Mouse (Mus musculus) liver, adult 2 months (tissue): Measurements from ENCODE around the gene Rgs7. TPM values are rescaled to one million over a fixed set of nuclear protein-coding genes. Genes with fewer than 3 reads are reported as not detected.

Experiments used
- DNase-seq: peaks from one replicate; pipeline ENCODE4 v3.0.0-alpha.2; 2011; ENCODE audit warnings: low read depth, low spot score; ENCODE audit errors: extremely low read depth
- H3K27ac ChIP-seq: fragments of 200-500 bp; replicated peaks from 2 replicates; pipeline ENCODE4 v1.5.1; 2012; ENCODE audit warnings: low read depth, mild to moderate bottlenecking, control low read depth, inconsistent platforms, low read length; ENCODE audit not compliant: insufficient read depth
- H3K27me3 ChIP-seq: fragments of 200-500 bp; 2 replicates; pipeline ENCODE4 v1.6.1; 2012; ENCODE audit warnings: mild to moderate bottlenecking, moderate library complexity, low read length, inconsistent platforms; ENCODE audit not compliant: control insufficient read depth, insufficient read depth
- H3K36me3 ChIP-seq: fragments of 200-500 bp; 2 replicates; pipeline ENCODE4 v1.6.1; 2012; ENCODE audit warnings: low read length, inconsistent platforms; ENCODE audit not compliant: control insufficient read depth, insufficient read depth
- H3K4me1 ChIP-seq: fragments of 200-500 bp; 2 replicates; pipeline ENCODE4 v1.6.1; 2011; ENCODE audit warnings: low read length; ENCODE audit not compliant: control insufficient read depth, insufficient read depth
- H3K4me3 ChIP-seq: fragments of 200-500 bp; 2 replicates; pipeline ENCODE4 v1.5.1; 2011; ENCODE audit warnings: low read depth, mild to moderate bottlenecking, control low read depth, low read length, moderate library complexity; ENCODE audit not compliant: insufficient read depth
- H3K79me2 ChIP-seq: fragments of 200-500 bp; 2 replicates; pipeline ENCODE4 v1.6.1; 2012; ENCODE audit warnings: inconsistent platforms, mild to moderate bottlenecking, low read length, moderate library complexity; ENCODE audit not compliant: control insufficient read depth, insufficient read depth
- H3K9ac ChIP-seq: fragments of 200-500 bp; 2 replicates; pipeline ENCODE4 v1.6.1; 2012; ENCODE audit warnings: low read depth, mild to moderate bottlenecking, control low read depth, inconsistent platforms, low read length
- CTCF ChIP-seq: fragments of 200-500 bp; IDR thresholded peaks from 2 replicates; pipeline ENCODE4 v1.5.1; 2011; ENCODE audit warnings: low read depth, low read length, control low read depth
- POLR2A ChIP-seq: fragments of 200-500 bp; IDR thresholded peaks from 2 replicates; pipeline ENCODE4 v1.6.1; 2011; ENCODE audit warnings: low read length, control low read depth; ENCODE audit not compliant: insufficient read depth; ENCODE audit errors: extremely low read depth
- WGBS: fragments of 180-500 bp; shearing (Covaris S2); methylation state at CpG from one replicate; pipeline ENCODE4 v1.1.7; 2018; 5-methylcytosine and 5-hydroxymethylcytosine counted together
- polyA plus RNA-seq: library from polyadenylated mRNA; depleted of rRNA; stranded (reverse); fragments of >200 nt; gene quantifications from 2 replicates; pipeline ENCODE4 v1.2.3, GENCODE M21; 2012
- total RNA-seq: library from RNA; depleted of rRNA; stranded (reverse); fragments of >200 nt; gene quantifications from 2 replicates; pipeline ENCODE4 v1.2.3, GENCODE M21; 2014

The Rgs7 gene
- total and polyA plus RNA-seq, 2 experiments: 0.09 to 0.11 TPM

DNA sequence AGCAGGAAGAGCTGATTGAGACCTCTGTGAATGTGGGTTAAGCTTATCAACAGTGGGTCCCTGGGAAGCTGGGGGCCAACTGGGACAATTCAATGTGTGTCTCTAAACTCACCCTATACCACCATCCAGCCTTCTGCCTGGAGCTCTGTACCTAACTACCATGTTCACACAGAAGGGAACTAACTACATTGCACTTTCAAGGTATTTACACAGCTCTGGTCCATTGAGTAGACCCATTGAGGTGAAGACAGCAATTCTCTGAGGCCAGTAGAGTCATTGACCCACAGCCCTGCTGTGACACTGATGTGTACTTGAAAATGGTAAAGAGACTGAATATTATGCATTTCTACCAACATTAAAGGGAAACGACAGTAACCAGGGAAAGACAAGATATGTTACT lies 313.6 kb downstream of the Rgs7 start:
- no peak overlapping the region for H3K27ac ChIP-seq
- TF ChIP-seq POLR2A (no peak), CTCF (no peak)
- no peak overlapping the region for H3K9ac ChIP-seq
- H3K36me3 ChIP-seq: no peaks in the 10 kb centered on the region
- H3K27me3 ChIP-seq: no peaks in the 10 kb centered on the region
- H3K4me3 ChIP-seq: no peak overlapping the region
- WGBS: 89% methylated on average over 1 of the region's 1 CpGs
- no peaks in the 10 kb centered on the region for H3K79me2 ChIP-seq
- DNase-seq: no peak
- H3K4me1 ChIP-seq: no peaks in the 10 kb centered on the region

DNA sequence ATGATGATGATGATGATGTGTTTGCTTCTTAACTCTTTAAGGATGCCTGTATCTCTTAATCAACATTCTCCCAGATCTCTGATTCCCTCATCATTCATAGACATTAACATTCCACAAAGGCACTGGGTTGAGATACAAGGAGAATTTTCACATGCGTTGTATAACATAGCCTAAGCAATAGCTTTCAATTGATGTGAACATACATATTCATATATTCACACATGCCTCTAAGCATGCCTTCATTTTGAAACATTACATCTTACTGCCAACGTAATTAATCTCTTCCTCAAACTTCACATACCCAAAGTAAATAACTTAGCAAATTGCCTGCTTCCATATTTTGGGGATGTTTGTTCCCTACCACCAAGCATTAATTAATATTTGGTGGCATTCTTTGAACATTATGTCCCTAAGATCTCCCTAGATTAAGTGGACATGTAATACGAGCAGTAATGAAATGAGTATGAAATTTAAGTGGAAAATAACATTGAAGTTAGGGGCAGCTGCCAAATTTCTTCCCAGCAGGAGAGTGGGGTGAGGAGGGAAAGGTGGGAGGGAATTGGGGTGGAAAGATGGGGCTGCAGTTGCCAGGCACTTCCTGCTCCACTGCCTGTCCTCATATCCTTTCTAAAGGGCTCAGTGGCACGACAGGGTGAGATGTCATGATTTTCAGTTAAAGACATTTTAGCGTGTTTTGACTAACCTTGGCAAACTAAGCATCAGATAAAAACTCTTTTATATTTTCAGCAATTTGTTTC lies 317.2 kb downstream of the Rgs7 start:
- WGBS: 57% methylated on average over 5 of the region's 5 CpGs
- Histone ChIP-seq H3K4me3 (no peak overlapping the region), H3K9ac (no peak overlapping the region), H3K79me2 (no peaks in the 10 kb centered on the region), H3K4me1 (no peaks in the 10 kb centered on the region), H3K27me3 (no peaks in the 10 kb centered on the region), H3K27ac (no peak overlapping the region), H3K36me3 (no peaks in the 10 kb centered on the region)
- no peak for DNase-seq
- TF ChIP-seq CTCF (no peak), POLR2A (no peak)

DNA sequence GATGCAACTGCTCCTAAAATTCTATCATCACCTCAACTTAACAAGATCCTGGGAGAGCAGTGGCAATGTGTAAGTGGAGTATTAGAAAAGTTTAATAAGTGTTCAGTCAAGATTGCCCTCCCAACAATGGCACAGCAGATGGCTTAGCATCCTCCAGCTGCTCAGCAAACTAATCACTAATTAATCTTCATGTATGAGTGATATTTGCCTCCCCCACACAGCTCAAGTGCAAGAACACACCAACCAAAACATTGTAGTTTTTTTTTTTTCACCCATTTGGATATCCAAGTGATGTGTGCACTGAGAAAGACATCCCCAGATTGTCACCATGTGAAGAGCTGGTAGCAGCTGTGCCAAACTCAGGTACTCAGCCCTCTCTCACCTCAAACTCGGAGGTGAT lies 336.8 kb downstream of the Rgs7 start:
- H3K4me3 ChIP-seq: no peak overlapping the region
- TF ChIP-seq CTCF (no peak), POLR2A (no peak)
- no peak overlapping the region for H3K27ac ChIP-seq
- 73% methylated on average over 1 of the region's 1 CpGs for WGBS
- no peaks in the 10 kb centered on the region for H3K79me2 ChIP-seq
- no peaks in the 10 kb centered on the region for H3K36me3 ChIP-seq
- H3K27me3 ChIP-seq: no peaks in the 10 kb centered on the region
- H3K9ac ChIP-seq: no peak overlapping the region
- H3K4me1 ChIP-seq: no peaks in the 10 kb centered on the region
- DNase-seq: no peak

DNA sequence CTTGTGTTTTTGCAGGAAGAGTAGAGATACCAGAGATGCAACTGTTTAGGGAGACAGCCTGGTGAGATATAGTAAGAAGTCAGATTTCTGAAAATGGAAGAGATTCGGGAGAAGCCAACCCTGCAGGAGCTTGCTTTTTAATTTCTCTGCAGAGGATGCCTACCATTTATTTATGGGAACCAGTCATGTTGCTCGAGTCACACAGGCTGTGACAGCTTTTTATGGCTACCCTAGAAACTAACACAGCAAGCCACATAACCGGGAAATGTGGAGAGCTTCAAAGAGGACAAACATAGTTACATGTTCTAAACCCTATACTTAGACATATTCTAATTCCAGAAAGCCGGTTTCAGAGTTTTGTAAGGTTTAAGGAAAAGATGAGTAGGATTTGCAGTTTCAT lies 349.2 kb downstream of the Rgs7 start:
- DNase-seq: no peak
- no peak overlapping the region for H3K27ac ChIP-seq
- no peak overlapping the region for H3K9ac ChIP-seq
- WGBS: 78% methylated on average over 4 of the region's 4 CpGs
- H3K79me2 ChIP-seq: no peaks in the 10 kb centered on the region
- no peaks in the 10 kb centered on the region for H3K4me1 ChIP-seq
- TF ChIP-seq CTCF (no peak), POLR2A (no peak)
- H3K27me3 ChIP-seq: no peaks in the 10 kb centered on the region
- H3K4me3 ChIP-seq: no peak overlapping the region
- no peaks in the 10 kb centered on the region for H3K36me3 ChIP-seq

DNA sequence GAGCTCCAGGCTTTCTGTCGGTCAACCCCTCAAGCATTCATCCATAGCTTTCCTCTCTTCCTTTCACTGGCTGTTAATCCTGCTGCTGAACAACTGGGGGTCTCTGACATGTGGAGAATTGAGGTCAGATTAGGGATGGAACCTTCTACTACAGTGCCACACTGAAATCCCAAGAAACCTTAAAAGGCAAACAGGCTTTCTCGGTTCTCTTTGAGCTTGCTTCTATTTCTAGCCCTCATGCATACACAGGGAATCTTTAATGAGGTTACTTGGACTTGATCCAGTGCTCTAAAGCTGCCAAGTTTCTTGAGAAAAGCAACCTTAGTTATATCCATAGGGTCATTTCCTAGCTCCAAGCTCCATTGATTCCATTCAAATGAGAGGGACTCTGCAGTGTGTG lies 363.8 kb downstream of the Rgs7 start:
- Histone ChIP-seq H3K4me1 (no peaks in the 10 kb centered on the region), H3K27me3 (no peaks in the 10 kb centered on the region), H3K4me3 (no peak overlapping the region), H3K36me3 (no peaks in the 10 kb centered on the region), H3K27ac (no peak overlapping the region), H3K9ac (no peak overlapping the region), H3K79me2 (no peaks in the 10 kb centered on the region)
- 66% methylated on average over 2 of the region's 2 CpGs for WGBS
- no peak for TF ChIP-seq CTCF
- DNase-seq: peak; percentile 15

DNA sequence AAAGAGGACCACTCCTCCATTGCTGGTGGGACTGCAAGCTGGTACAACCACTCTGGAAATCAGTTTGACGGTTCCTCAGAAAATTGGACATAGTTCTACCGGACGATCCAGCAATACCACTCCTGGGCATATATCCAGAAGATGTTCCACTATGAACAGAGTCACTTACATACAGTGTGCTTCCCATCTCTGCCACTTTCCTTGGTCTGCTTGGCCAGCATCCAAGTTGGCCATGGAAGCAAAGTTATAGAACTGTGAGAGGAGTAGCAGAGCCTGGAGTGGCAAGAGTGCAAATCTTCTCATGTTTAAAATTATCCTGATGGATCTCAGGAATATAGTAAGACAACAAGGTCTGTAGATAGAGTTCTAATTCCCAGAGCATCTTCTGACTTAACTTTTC lies 367.9 kb downstream of the Rgs7 start:
- no peak overlapping the region for H3K9ac ChIP-seq
- TF ChIP-seq CTCF: no peak
- no peak for TF ChIP-seq POLR2A
- H3K79me2 ChIP-seq: no peaks in the 10 kb centered on the region
- DNase-seq: no peak
- no peaks in the 10 kb centered on the region for H3K36me3 ChIP-seq
- H3K27me3 ChIP-seq: no peaks in the 10 kb centered on the region
- H3K27ac ChIP-seq: no peak overlapping the region
- H3K4me3 ChIP-seq: no peak overlapping the region
- no peaks in the 10 kb centered on the region for H3K4me1 ChIP-seq
- 88% methylated on average over 3 of the region's 3 CpGs for WGBS
